Mouse (Mus musculus): Measurements from ENCODE around the gene Zbtb16.

Gene Zbtb16

GRCm38 (mm10) chr9:48803460-48804240 lies 32.4 kb downstream of the Zbtb16 start:
- DNase-seq (ENCODE audit: low spot score in 2 of 2), result no peak

GRCm38 (mm10) chr9:48802374-48802773 lies 33.6 kb downstream of the Zbtb16 start:
- DNase-seq (ENCODE audit: low spot score in 2 of 2), result no peak

- DNase-seq (ENCODE audit: low spot score in 2 of 2), result no peak
Measured at GRCm38 (mm10) chr9:48801322-48801721, 34.7 kb downstream of the Zbtb16 start.

- DNase-seq (ENCODE audit: low spot score in 2 of 2), result no peak
Measured at GRCm38 (mm10) chr9:48800627-48801026, 35.4 kb downstream of the Zbtb16 start.

DNA sequence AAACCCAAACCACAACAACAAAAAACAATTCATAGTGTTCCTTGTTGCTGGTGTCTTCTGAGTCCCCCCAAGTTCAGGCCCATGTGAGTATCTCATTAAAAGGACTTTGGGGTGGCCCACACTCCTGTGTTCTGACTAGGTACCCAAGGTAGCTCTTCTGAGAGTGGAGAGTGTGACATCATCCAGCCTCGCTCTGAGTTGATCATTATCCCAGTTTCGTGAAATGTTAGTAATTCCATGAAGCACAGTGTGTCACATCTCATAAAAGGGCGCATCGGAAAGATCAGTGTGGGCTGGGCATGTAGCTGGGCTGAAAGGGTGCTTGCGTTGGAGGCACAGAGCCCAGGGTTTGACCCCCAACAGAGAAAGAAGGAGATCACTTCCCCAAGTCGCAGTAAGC lies 38.0 kb downstream of the Zbtb16 start:
- no peak for DNase-seq (ENCODE audit: low spot score in 2 of 2)

DNA sequence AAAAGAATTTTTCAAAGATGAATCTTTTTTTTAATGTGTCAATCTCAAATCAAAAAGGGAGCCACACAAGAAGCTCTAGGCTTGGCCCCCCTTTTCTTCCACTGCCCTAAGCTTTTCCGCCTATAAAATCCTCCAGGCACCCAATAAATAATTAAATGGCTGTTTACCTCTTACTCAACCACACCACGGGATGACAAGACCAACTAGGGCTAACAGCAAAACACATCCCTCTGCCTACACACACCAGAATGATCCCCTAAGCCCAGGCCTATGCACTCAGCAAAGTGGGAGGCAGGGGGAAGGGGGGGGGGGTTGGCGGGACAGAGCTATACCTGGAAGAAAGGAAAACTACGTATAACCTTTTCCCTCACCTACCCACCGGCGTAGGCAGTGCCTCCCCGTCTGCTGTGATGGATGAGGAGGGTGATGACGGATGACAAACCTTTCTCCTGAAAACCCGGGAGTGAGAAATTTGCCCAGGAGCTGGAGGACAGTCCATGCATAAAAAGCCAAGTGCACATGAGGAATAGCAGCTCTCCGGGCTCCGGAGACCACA lies 39.7 kb downstream of the Zbtb16 start:
- no peak for DNase-seq (ENCODE audit: low spot score in 2 of 2)

DNA sequence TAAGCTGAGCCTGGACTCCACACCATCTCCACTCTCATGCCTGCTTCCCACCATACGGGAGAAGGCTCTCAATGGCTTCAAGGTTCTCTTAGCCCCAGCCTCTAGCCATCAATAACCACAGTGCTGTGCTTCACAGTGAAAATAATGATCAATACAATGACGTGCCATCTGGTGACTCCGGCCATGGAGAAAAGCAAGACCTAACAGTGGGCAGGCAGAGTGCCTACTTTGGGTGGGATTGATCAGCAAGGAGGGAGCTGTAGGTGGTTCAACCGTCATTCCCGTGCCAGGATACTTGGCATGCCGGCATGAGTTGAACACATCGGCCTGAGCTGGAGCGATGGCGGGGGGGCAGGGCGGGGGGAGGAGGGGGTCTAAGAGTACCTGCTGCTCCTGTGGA lies 40.3 kb downstream of the Zbtb16 start:
- DNase-seq (ENCODE audit: low spot score in 2 of 2), result no peak

- no peak for DNase-seq (ENCODE audit: low spot score in 2 of 2)
Measured at GRCm38 (mm10) chr9:48795095-48795494, 40.9 kb downstream of the Zbtb16 start.

- no peak for DNase-seq (ENCODE audit: low spot score in 2 of 2)
Measured at GRCm38 (mm10) chr9:48794463-48794862, 41.6 kb downstream of the Zbtb16 start.

DNA sequence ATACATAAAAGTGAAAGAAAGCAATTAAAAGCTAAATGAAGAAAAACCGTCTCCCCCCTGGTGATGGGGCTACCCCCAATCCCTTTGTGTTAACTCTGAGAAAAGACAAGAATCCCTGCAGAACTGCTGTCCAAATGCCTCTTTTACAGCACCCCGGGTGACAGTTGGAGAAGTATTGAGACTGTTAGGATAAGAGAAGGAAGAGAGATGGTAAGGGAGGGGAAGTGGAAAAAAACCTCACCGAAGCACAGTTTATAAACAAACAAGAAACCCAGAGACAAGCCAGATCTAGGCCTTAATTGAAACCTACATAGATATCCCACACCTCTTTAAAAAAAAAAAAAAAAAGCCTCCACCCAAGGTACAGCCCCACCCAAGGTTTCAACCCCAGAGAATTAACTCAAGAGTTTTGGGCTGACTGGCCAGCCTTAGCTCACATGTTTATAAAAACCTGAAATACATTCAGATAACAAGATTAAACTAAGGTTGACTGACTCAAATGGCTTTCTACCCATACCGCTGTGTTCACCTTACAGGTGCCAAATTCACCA lies 42.3 kb downstream of the Zbtb16 start:
- no peak for DNase-seq (ENCODE audit: low spot score in 2 of 2)

DNA sequence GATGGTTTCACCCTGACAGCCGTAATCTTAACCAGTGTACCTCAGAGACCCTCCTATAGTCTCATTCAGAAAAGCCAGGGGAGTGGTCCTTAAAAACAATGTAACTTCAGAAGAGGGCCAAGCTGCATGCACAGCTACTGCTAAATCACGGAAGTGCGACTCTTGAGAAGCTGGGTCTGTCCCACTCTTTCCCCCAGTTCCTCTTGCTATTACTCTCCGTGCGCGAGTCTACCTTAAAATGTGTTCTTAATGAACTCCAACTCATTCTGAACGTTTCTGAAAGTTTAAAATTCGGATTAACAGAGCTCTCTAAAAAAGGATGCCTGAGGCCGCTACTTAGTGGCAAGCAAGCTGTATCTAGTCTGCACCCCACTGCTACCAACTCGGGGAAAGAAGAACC lies 45.4 kb downstream of the Zbtb16 start:
- DNase-seq (ENCODE audit: low spot score in 2 of 2), result no peak

DNA sequence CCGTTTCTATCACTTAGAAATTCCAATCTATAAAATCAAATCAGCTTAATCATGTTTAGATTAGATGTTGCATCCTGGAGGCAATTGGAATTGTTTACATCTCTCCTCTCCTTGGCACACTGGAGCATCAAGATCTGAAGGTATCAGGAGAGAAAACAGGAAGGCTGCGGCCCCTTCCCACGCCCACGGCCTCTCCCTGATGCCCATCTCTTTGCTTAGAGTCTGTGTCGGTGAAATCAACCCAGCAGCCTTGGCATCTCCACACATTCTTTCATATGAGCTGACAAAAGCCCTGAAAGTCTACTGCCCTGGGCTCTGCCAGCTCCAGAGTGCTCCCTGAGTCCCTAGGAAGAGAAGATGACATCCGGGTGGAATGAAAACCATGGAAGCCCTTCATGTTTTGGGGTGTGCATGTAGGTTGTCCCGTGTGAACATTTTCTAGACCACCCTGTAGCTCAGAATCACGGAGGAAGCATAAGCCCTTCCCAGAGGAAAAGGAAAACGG lies 48.1 kb downstream of the Zbtb16 start:
- DNase-seq (ENCODE audit: low spot score in 2 of 2), result no peak

GRCm38 (mm10) chr9:48787321-48787720 lies 48.7 kb downstream of the Zbtb16 start:
- DNase-seq (ENCODE audit: low spot score in 2 of 2), result no peak

- DNase-seq (ENCODE audit: low spot score in 2 of 2), result no peak
Measured at GRCm38 (mm10) chr9:48786814-48787213, 49.2 kb downstream of the Zbtb16 start.

- DNase-seq (ENCODE audit: low spot score in 2 of 2), result no peak
Measured at GRCm38 (mm10) chr9:48784937-48785336, 51.1 kb downstream of the Zbtb16 start.

DNA sequence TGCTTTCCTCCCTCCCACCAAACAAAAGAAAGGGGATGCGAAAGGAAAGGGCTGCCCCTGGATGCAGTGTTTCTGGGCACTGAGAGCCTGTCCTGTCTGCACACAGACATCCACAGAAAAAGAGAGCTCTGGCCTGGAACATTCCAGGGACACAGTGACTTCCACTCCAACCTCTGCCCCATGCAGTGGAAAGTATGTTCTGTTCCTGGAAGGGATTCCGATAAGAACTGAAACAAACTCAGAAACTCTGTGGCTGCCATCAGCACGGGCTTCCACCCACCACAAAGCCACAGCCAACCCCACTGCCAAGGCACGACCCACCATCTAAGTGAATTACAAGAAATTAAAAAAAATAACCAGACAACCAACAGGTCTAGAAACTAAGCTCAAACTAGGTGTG lies 52.7 kb downstream of the Zbtb16 start:
- DNase-seq (ENCODE audit: low spot score in 2 of 2), result no peak

GRCm38 (mm10) chr9:48782284-48783060 lies 53.5 kb downstream of the Zbtb16 start:
- DNase-seq (ENCODE audit: low spot score in 2 of 2), result no peak

DNA sequence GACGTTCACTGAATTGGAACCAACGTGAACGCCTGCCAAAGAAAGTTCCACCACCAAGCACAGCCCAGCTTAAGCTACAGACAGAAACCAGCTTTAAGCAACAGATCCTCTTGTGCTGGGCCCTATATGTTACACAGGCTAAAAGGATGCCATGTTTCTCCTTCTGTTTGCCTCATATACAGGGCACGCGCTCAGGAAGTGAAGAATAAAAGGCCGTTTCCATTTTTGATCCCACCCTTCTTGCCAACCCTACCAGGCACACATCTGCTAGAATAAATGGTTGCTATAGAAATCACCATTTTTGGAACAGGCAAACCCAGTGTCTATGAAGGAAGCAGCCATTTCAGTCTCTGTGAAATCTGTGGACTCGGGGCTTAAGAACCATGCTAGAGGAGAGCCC lies 59.8 kb downstream of the Zbtb16 start:
- DNase-seq (ENCODE audit: low spot score in 2 of 2), result no peak

GRCm38 (mm10) chr9:48775561-48775960 lies 60.5 kb downstream of the Zbtb16 start:
- no peak for DNase-seq (ENCODE audit: low spot score in 2 of 2)

DNA sequence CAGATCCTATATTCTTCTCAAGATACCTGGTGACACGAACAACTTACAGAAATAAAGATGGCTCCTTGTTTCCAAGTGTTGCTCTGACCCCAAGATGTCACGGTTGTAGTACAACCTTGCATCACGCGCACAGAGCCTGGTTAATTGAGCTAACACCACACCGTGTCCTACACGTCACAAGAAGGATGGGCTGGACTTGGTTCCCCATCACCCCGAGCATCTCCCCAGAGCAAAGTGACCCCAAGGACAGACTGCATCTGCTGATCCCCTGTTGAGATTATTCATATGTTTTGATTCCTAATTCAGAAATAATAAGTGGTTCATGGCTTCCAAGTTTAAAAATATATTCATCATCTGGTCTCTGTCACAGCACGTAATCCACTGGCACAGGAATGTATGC lies 62.3 kb downstream of the Zbtb16 start:
- DNase-seq (ENCODE audit: low spot score in 2 of 2), result no peak

DNA sequence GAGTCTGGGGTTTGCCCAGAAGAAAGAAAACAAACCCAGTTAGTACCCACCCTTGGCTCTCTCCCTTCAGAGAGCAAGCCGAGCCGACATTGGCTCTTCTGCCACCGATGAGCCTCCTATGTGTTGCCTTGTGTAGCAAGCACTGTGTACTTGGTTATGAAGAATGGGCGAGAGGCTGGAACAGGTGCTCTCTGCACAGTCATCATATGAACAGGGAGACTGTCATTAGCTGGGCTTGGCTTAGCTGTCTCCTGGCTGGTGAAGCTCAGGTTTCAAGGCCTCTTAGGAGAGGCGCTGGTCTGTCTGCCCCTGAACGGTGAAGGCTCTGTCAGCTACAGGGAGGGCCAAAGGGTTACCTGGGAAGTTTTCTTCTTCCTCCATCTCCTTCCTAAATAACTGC lies 62.9 kb downstream of the Zbtb16 start:
- no peak for DNase-seq (ENCODE audit: low spot score in 2 of 2)

- DNase-seq (ENCODE audit: low spot score in 2 of 2), result no peak
Measured at GRCm38 (mm10) chr9:48771504-48771903, 64.5 kb downstream of the Zbtb16 start.

All from spleen, postnatal 10 days (tissue).